Mouse (Mus musculus): ENCODE measurements around the gene Tomm7. TPM values are rescaled to one million over a fixed set of nuclear protein-coding genes. Genes with fewer than 3 reads are reported as not detected.

Tomm7 gene
- polyA plus RNA-seq, 1 experiment from 2014 or later, result 75.7 TPM

DNA sequence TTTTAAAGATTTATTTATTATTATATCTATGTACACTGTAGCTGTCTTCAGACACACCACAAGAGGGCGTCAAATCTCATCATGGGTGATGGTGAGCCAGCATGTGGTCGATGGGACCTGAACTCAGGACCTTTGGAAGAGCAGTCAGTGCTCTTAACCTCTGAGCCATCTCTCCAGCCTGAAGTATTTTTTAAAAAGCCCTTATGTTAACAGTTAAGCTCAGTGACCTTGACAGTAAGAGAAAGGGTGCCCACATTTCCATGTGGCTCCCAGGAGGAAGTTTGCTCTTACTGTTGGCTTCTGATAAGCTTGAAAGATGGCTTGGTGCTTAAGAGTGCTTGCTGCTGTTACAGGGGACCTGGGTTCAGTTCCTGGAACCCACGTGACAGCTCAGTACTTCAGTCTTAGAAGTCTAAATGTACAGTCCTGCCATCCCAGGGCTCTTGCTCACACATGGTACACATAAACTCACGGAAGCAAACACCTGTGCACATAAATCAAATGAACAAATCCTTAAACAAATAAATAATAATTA is 54.8 kb downstream of the Tomm7 start:
- peaks cover 5% of the 10 kb centered on the region; the same call in 1 of the 2 replicates for H3K36me3 ChIP-seq (ENCODE audit: control insufficient read depth, insufficient read depth, low read length)
- ATAC-seq, result no peak
- H3K9ac ChIP-seq (ENCODE audit: low read depth, low read length), result no peak overlapping the region
- peaks cover 11% of the 10 kb centered on the region for H3K4me1 ChIP-seq (ENCODE audit: control insufficient read depth, insufficient read depth, low read length)
- no peaks in the 10 kb centered on the region for H3K27me3 ChIP-seq (ENCODE audit: control insufficient read depth, insufficient read depth, low read depth, low read length)
- H3K27ac ChIP-seq (ENCODE audit: low read length), result no peak overlapping the region
- no peaks in the 10 kb centered on the region for H3K9me3 ChIP-seq (replicated peaks; ENCODE audit: control insufficient read depth, low read length, poor library complexity, severe bottlenecking)
- 90% methylated on average over 4 of the region's 4 CpGs for WGBS
- H3K4me2 ChIP-seq (ENCODE audit: low read length), result no peak overlapping the region
- no peak overlapping the region for H3K4me3 ChIP-seq (ENCODE audit: low read depth, low read length)

Other genes with a start within 250 kb of the Tomm7 start
- gene Srpk2, start 159.5 kb downstream of the Tomm7 start, polyA plus RNA-seq (2015; fragmentation: Nextera tagmentation; extraction: Ambion mirVana), result 105 and 112 TPM in 2 replicates
- gene Pus7, start 60.5 kb downstream of the Tomm7 start, polyA plus RNA-seq (2015; fragmentation: Nextera tagmentation; extraction: Ambion mirVana), result 17.5 and 19.3 TPM in 2 replicates
- 30.2 and 30.3 TPM in 2 replicates for gene Rint1, start 56.5 kb downstream of the Tomm7 start, polyA plus RNA-seq (2015; fragmentation: Nextera tagmentation; extraction: Ambion mirVana)
- gene Fam126a, start 186.5 kb upstream of the Tomm7 start, polyA plus RNA-seq (2015; fragmentation: Nextera tagmentation; extraction: Ambion mirVana), result 29.8 and 32.0 TPM in 2 replicates

All from midbrain, embryonic 16.5 days (tissue).